Mouse (Mus musculus): ENCODE data around the gene Strada.

DNA sequence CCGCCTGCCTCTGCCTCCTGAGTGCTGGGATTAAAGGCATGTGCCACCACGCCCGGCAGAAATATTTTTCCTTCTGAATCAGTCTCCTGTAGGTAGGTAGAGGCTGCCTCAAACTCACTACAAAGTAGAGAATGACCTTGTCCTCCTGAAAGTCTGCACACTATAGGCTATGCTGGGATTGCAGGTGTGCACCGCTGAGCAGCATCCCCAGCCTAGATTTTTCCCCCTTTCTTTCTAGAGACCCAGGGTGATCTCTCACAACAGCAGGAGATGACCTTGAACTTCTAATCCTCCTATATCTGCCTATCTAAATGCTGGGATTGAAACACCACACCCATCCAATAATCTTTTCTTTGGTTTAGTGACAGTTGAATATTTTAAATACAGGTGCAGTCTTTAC lies 14.6 kb downstream of the Strada start:
- TF ChIP-seq CTCF (IDR thresholded peaks at IDR 0.05; ENCODE audit: low read depth), result no peak
- TF ChIP-seq EP300 (IDR thresholded peaks at IDR 0.05; ENCODE audit: low read depth), result no peak
